Mouse (Mus musculus): Measurements from ENCODE around the gene Gm12216. TPM values are rescaled to one million over a fixed set of nuclear protein-coding genes. Genes with fewer than 3 reads are reported as not detected.
"Not testable (repeated sequence)": the region's sequence is repeated elsewhere in the genome, so short reads cannot be mapped to it uniquely, and the experiment has no call there.

The Gm12216 gene
- total RNA-seq, 2 experiments from 2014 or later: 4.3 to 9.1 TPM

DNA sequence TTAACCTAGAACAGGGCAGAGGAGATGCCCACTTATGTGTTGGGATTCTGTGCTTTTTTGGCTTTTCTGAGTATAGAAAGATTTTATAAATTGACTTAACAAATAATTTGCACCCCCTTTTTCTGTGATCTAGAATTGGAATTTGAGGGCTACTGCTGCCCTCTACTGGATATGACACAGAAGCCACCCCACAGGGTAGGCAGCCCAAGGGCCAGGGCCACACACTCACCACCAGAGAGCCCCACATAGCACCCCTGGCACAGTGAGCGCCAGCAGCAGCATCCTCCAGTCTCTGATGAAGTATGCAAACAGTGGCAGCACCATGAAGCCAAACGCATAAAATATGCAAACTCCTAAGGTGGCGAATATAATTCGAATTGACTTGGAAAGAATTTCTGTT is 15.7 kb upstream of the Gm12216 start:
- DNase-seq (ENCODE audit: extremely low spot score in 1 of 2, low spot score in 1 of 2): no peak

DNA sequence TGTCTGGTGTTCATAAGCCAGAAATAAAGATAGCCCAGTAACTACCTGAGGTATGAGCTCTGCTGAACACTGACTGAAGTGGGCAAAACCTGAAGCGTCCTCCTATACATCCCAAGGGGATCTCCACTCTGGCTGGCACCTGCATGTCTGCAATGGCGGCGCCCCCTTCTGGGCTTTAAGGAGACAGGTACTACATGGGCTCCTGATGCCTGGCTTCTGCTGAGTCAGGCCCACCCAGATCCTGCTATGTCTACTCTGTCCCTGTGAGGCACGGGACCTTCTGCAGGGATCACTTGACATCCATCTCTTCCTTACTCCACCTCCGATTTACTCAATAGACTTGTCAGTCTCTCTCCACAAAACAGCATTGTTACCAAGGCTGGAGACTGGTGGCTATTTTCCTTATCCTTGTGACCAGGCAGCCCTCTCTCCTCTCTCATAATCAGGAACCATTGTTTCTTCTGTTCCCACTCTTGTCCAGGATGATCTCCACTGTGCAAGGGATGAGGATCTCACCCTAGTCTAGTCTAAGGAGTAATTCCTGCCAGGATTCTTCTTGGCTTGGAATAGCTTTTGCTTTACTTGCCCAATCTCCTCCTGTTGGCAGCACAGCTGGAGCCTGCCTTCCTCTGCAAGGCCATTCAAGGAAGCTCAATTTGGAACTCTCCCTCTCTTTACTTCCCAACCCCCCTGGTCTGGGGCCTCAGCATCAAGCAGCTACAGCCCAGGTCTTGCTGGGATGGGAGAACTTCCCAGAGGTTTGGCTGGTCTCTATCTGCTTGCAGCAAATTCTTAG is 15.1 kb upstream of the Gm12216 start:
- not testable (repeated sequence) for DNase-seq (ENCODE audit: extremely low spot score in 1 of 2, low spot score in 1 of 2)

DNA sequence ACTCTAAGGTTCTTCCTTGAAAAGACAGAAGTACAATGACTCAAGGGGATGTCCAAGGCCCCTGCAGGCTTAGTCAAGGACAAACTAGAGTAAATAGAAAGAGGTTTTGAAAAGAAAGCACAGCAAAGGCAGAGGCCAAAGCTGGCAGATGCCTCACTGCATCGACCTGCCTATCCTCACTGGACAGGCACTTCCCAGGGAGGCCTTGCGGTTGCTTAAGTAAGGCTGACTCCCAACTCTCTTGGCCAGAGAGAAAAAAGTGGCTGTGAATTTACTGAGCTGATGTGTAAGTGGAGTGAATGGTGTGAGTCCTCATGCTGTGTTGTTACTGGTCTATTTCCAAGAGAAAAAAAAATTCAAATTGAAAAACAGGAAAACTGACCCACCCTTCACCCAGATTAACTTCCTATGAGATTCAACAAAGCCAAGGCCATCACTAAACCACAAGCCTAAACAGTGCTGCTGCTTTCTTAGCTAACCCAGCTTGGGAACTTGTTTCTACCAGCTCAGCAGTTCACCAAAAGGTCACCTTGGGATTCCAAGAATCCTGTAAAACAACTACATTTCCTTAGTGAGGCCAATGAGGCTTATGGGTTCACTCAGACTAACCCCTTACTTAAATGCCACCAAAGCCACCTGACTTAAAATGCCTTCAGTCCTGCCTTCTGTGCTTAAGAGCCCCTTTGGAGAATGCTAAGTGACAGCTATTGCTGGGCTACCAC is 12.9 kb upstream of the Gm12216 start:
- no peak for DNase-seq (ENCODE audit: extremely low spot score in 1 of 2, low spot score in 1 of 2)

DNA sequence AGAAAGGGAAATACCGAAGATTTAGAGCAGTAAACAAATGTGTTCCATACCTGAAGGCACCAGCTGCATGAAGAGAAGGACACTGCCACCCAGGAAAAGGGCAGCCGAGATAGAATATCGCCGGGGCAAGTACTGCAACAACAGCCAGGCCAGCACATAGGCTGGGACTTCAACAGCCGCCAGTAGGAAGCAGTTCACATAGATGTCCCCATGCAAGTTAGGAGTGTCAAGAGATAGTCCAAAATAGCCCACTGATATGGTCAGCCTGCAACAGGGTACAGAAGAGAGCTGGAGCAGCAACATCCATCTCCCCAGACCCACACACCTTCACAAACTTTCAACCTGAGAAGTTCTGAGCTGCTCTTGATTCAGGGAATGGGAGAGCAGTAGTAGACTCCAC is 10.1 kb upstream of the Gm12216 start:
- DNase-seq (ENCODE audit: extremely low spot score in 1 of 2, low spot score in 1 of 2): no peak

DNA sequence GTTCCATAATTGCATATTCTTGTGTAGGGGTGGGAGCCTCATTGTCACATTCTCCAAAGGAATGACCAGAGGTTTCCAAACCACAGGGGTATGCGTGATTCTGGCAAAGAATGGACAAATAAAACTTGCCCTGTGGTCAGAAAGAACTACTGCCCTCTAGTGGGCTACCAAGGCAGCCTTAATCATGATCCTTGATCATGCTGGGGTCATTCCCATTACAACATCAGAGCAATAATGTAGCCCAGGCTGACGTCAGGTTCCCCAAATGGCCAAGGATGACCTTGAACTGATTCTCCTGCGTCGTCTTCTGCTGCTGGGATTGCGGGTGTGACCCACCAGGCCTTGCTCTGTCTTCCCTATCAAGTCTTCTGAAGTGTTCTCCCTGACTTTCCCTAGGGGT is 9.3 kb upstream of the Gm12216 start:
- not testable (repeated sequence) for DNase-seq (ENCODE audit: extremely low spot score in 1 of 2, low spot score in 1 of 2)

DNA sequence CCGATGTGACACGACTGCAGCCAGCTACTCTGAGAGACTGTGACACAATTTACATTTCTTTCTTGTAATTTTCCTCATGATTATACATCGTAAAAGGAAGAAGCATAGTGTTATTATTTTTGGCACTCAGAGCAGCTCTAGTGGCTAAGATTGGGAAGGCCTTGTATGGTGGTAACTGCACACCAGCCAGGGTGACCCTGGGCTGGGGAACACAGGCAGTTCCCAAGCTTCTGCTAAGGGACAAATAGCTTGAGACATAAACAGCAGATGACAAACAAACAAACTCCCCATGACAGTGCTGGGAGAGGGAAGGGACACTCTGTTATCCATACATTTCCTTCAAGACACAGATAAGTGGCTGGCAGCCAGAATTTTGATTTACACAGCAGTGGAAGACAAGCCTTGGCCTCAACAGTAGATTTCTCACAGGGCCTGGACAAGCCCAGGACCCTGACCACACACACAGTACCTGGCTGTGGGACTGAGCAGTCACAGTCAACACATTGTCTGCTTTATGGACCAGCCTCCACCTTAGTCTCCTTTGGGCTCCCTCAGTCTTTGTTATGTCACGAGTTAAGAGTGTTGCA is 5.8 kb upstream of the Gm12216 start:
- DNase-seq (ENCODE audit: extremely low spot score in 1 of 2, low spot score in 1 of 2): not testable (repeated sequence)

DNA sequence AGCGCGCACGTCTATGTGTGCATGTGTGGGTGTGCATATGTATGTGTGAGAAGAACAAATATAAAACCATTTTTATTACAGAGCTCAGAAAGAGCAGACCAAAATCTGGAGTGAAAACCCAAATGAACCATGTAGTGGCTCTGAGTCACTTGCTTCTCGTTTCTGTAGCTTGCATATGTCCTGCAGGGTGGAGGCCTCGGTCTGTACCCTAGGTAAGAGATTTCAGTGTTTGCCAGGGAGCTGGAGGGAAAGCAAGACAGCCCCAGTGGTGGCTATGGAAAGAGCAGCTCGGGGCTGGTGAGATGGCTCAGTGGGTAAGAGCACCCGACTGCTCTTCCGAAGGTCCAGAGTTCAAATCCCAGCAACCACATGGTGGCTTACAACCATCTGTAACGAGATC is 1.9 kb upstream of the Gm12216 start:
- not testable (repeated sequence) for DNase-seq (ENCODE audit: extremely low spot score in 1 of 2, low spot score in 1 of 2)

DNA sequence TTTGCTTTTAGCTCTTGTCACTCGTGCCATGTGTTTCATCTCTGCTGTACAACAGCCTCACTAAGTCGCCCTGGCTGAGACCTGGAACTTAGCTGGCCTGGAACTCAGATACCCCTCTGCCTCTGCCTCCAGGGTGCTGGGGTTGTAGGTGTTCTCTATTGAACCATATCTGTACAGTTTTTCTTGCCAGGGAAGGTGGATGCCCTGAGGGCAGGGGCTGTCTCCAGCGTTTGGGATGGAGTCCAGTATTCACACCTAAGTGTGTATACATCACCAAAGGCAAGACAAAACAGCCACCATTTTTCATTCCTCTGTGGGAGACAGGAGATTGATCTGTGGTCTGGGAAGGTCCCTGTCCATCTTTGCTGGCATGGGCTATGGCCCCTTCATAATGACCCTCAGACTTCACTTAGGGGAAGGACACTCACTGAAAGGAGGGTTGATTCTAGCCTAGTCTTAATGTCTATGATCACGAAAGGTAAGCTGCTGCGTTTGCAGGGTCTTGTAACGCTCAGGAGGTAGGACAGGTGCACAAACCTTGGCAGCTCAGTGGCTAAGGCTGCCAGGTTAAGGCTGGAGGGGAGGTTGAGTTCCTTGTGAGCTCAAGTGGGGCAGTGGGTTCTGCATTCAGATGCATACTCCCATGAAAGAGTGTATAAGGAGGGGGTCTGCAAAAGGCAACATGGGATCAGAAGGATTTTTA is 847 bp downstream of the Gm12216 start:
- no peak for DNase-seq (ENCODE audit: extremely low spot score in 1 of 2, low spot score in 1 of 2)

DNA sequence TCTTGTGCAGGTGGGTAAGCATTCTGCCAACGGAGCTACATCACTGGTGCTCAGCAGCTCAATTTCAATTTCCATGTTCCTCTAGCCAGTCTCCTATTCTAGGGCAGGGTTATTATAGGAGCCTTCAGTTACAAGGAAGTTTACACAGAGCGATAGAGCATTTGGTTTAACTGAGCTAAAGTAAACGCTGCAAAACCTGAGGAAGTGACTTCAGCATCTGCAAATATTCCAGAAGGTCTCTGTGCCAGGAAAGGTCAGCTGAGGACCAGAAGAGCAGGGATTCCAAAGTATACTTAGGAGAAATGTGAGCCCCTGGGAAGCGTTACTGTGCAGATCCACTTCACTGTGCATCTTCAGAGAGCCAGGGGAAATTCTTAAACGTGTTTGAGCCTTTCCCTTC is 5.4 kb downstream of the Gm12216 start:
- DNase-seq (ENCODE audit: extremely low spot score in 1 of 2, low spot score in 1 of 2): no peak

DNA sequence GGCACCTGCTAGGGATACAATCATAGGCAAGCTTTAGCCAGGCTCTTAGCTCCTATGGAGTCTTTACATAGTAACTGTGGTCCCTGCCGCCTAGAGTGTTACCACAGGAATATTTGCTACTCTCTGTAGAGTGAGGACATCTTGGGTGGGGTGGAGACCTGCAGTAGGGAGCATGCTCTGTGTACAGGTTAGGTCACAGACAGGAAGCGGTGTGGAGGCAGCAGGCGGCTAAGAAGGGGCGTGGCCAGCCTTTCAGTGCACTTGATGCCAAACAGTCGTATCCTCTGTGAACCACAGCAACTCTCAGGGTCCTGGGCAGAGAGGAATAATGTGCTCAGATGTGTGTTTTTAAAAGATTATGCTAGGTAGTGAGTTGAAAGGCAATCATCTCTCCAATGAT is 7.3 kb downstream of the Gm12216 start:
- DNase-seq (ENCODE audit: extremely low spot score in 1 of 2, low spot score in 1 of 2): no peak

DNA sequence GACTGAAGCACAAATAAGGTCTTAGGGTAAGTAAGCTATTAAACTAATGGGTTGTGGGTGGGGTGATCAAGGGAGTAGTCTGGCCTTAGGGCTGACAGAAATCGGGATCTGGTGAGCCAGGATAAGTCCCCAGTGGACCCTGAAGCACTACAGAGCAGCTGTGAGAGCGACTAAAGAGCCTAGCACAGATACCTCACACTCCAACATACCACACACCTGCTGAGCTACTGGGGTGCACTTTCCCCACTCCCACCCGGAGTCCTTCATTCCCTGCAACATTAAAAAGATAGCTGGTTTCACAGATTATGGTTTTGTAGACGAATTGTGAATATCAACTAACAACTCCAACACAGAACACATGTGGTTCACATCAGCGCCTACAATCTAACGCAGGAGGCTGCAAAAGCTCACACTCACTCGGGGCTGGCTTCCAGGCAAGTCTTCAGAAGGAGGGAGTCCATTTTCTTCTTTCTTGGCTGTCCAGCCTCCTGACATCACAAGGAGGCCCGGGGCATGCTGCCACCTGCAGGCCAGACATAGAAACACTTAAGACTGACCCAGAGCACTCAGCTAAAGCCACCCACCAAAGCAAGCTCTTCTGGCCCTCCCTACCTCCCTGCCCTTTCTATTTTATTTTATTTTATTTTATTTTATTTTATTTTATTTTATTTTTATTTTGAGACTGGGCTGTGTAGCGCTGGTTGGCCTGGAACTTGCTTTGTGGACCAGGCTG is 9.3 kb downstream of the Gm12216 start:
- peak; percentile 42 to 71 for DNase-seq (ENCODE audit: extremely low spot score in 1 of 2, low spot score in 1 of 2)

DNA sequence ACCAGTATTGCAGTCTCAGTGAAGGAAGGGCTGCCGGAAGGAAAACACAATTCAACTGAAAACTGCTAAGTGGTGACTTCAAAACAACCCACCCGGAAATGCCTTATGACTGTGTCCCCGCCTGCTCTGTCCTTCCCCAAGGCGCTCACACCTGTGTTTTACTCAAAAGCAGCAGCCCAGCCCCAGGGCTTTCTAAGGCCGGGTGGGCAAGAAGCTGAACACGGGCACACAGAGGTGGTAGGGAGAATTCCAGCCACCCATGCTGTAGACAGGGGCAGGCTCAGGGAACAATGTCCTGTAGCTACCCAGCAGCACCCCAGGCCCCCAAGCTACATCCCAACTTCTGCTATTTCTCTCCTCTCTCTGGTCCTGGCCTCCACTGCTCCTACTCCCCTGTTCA is 13.4 kb downstream of the Gm12216 start:
- DNase-seq (ENCODE audit: extremely low spot score in 1 of 2, low spot score in 1 of 2): no peak

DNA sequence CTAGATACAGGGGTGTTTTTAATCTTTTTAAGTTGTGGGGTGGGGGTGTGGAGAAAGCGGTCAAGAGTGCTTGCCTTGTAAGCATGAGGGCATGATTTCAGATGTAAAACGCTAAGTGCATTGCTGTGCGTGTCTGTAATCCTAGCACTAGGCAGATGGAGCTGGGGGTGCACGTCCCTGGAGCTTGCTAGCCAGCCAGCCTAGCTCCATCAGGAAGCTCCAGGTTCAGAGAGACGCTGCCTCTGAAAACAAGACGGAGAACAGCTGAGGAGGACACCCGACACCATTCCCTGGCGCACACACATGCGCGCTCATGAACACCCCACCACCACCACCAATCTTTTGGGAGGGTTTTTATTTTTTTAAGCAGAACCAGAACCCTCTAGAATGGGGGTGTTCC is 15.9 kb downstream of the Gm12216 start:
- DNase-seq (ENCODE audit: extremely low spot score in 1 of 2, low spot score in 1 of 2): no peak

DNA sequence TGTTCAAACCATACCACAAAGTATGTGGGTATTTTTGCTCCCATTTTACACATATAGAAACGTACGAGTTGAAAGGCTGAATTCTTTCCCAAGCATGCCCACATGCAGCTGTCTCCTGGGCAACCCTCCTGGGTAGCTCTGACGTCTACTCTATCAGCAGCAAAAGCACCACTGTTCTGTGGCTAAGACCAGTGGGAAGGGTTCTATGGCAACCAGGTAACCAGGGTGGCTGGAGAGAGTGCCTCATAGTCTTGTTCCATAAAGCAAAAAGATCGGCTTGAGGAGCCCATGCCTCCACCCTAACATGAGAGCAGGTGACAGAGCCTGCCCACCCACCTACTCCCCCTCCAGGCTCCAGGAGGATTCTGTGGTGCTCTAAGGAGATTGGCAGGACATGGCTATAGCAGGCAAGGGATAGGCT is 16.9 kb downstream of the Gm12216 start:
- DNase-seq (ENCODE audit: extremely low spot score in 1 of 2, low spot score in 1 of 2): no peak

DNA sequence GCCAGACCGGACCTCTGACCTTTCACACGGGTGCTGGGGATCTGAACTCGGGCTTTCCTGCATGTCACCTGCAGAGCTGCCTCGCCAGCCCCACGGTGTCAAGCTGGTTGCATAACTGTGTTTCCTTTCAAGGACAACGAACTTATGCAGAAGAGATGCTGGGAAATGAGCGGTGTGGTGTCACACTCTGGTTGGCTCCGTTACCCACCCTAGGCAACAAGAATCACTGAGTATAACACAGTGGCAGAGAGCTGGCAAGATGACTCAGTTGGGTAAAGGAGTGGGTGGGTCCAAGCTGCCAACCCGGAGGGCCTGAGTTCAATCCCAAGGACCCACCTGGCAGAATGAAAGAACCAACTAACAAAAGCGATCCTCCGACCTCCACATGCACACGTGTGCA is 17.5 kb downstream of the Gm12216 start:
- no peak for DNase-seq (ENCODE audit: extremely low spot score in 1 of 2, low spot score in 1 of 2)

DNA sequence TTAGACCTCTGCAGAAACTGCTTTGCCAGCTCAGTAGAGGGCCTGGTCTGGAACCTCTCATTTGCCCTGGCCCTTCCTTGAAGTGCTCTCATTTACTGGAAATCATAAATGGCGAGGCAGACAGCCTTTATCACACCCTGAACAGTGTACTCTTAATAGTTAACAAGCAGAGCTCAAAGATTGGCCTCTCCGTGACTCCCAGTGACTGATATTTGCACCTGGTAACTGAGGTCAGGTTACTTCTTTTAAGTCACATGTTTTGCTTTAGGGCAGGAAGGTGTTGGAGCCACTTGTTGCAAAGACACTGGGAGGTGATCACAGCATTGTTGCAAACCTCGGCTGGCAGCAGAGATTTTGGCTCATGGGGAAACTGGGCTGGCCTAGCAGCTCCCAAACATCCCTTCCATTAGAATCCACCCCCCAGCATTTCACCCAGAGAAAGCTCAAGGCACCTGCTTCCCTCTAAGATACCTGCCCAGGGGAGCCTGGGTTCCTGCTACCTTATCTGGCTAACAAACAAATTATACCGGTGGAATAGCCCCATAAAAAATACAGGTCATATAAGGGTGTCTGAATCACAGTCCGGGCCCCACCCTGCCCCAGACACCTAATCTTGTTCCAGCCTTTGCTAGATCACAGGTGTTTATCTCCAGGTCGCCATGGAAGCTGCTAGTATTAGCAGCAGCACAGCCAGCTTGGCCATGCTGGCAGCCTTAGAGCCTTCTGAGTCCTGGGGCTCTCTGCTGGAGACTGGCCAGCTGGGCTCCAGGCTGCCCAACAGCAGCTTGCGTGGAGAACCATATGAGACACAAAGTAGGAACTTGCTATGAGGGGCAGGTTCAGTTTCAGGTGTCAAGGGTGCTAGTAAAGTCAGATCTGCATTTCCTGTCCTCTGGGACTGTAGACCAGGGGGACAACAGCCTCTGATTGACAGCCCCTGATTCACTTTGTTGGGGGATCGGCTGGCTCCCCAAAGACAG is 19.1 kb downstream of the Gm12216 start:
- no peak for DNase-seq (ENCODE audit: extremely low spot score in 1 of 2, low spot score in 1 of 2)

DNA sequence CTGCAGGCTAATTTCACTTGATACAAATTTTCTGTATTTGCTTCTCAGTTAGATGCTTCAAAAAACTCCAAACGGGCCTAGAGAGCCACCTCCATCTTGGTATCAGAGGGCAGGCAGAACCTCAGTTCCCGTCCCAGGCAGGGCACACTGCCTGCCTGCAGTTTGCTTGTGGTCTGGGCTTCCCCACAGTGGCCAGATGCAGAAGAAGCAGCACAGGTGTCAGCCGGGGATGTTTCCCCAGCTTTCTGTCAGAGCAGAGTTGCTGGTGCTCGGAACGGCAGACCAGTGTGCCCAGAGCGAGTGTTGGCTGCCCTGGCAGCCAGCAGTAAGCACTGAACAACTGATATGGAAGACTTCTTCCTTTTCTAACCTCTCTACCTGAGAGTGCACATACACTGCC is 19.9 kb downstream of the Gm12216 start:
- no peak for DNase-seq (ENCODE audit: extremely low spot score in 1 of 2, low spot score in 1 of 2)

DNA sequence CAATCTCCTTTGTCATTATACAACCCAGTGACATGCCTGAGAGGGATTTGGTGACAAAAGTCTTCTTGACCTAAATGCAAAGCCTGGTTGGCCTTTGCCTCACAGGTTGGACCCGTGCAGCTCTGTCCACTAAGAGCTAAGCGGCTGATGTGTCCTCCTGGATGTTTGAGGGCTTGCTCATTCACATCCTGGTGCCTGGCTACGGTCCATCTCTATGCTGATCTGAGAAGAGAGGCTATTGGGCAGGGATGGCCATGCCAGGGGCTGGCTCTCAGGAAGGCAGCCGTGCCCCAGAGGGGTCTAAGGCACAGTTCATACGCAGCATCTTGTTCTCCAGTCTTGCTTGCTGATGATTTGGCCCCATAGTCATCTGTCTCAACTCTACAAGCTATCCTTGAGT is 21.3 kb downstream of the Gm12216 start:
- no peak for DNase-seq (ENCODE audit: extremely low spot score in 1 of 2, low spot score in 1 of 2)

DNA sequence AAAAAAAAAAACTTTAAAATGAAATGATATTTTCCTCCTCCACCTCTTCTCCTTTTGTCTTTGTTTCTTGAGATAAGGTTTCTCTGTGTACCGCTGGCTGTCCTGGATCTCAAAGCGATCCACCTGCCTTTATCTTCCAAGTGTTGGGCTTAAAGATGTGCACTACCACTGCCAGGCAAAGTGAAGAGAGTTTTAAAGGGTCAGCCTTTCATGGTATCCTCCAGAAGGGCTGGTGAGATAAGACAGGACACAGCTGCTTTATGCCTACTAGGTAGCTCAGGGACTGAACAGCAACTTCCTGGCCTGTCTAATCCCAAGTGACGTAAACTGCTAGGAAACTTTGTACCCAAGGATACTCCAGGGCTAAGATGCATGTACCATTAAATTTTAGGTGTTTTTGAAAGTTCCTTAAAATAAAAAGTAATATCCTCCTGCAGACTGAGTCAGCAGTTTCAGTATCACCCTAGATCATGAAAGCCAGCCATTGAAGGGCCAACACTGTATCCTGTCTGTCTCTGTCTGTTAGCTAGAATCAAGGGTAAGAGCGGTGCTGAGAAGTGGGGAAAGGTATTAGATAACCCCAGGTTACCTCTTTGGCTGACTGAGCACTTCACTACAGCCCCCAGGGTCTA is 23.6 kb downstream of the Gm12216 start:
- no peak for DNase-seq (ENCODE audit: extremely low spot score in 1 of 2, low spot score in 1 of 2)
